Mouse (Mus musculus) mature B cell (primary cell): ENCODE results near the gene Psmd13.

Experiments
- in situ Hi-C: fragments of 300-500 bp; cut with MboI; formaldehyde crosslinking; loops from 2 replicates; pipeline ENCODE4 v1.14.3; 2019

Gene Psmd13

GRCm38 (mm10) chr7:140881696-140882468 is at the start of gene Psmd13, which contains the start of gene Sirt3:
Gene Psmd13, plus strand, starts transcription at chr7:140881968.
Gene Sirt3, minus strand, starts transcription at chr7:140882309.
- in situ Hi-C loops, result no loop called here

GRCm38 (mm10) chr7:140833341-140833740 is 48.4 kb upstream of the Psmd13 start:
- in situ Hi-C loops, result no loop called here

GRCm38 (mm10) chr7:140834968-140835757 is 46.6 kb upstream of the Psmd13 start, which contains the start of gene Urah:
Gene Urah, plus strand, starts transcription at chr7:140835018.
- in situ Hi-C loops, result no loop called here

- in situ Hi-C loops, result no loop called here
These were observed 46.0 kb upstream of the Psmd13 start for GRCm38 (mm10) chr7:140835758-140836087.

GRCm38 (mm10) chr7:140836243-140837115 is 45.3 kb upstream of the Psmd13 start:
- in situ Hi-C loops, result no loop called here

GRCm38 (mm10) chr7:140839556-140839955 is 42.2 kb upstream of the Psmd13 start:
- in situ Hi-C loops, result no loop called here

GRCm38 (mm10) chr7:140840750-140841735 is 40.7 kb upstream of the Psmd13 start:
- in situ Hi-C loops, result no loop called here

GRCm38 (mm10) chr7:140843806-140844205 is 38.0 kb upstream of the Psmd13 start:
- in situ Hi-C loops, result no loop called here

- in situ Hi-C loops, result loop anchor here (5.0 kb wide), 2 partner anchors 57 to 207 kb away; partner anchors contain the start of gene Cox8b
These were observed 36.7 kb upstream of the Psmd13 start, which contains the start of gene Scgb1c1 for GRCm38 (mm10) chr7:140844905-140845665. Gene Scgb1c1, plus strand, starts transcription at chr7:140845547.

- in situ Hi-C loops, result loop anchor here (5.0 kb wide), 2 partner anchors 57 to 207 kb away; partner anchors contain the start of gene Cox8b
These were observed 36.1 kb upstream of the Psmd13 start for GRCm38 (mm10) chr7:140845683-140846082.

- in situ Hi-C loops, result loop anchor here (5.0 kb wide), 2 partner anchors 56 to 206 kb away; partner anchors contain the start of gene Cox8b
These were observed 35.1 kb upstream of the Psmd13 start for GRCm38 (mm10) chr7:140846676-140847075.

GRCm38 (mm10) chr7:140847755-140848580 is 33.8 kb upstream of the Psmd13 start, which contains the start of gene Odf3:
Gene Odf3, plus strand, starts transcription at chr7:140847805.
- in situ Hi-C loops, result loop anchor here (5.0 kb wide), 2 partner anchors 54 to 204 kb away; partner anchors contain the start of gene Cox8b

GRCm38 (mm10) chr7:140848591-140848990 is 33.2 kb upstream of the Psmd13 start:
- in situ Hi-C loops, result loop anchor here (5.0 kb wide), 2 partner anchors 54 to 204 kb away; partner anchors contain the start of gene Cox8b

- in situ Hi-C loops, result no loop called here
These were observed 29.9 kb upstream of the Psmd13 start for GRCm38 (mm10) chr7:140851916-140852315.

- in situ Hi-C loops, result no loop called here
These were observed 28.4 kb upstream of the Psmd13 start for GRCm38 (mm10) chr7:140853386-140853785.

GRCm38 (mm10) chr7:140854483-140854882 is 27.3 kb upstream of the Psmd13 start:
- in situ Hi-C loops, result no loop called here

GRCm38 (mm10) chr7:140855181-140855580 is 26.6 kb upstream of the Psmd13 start:
- in situ Hi-C loops, result no loop called here
